Mouse (Mus musculus): ENCODE measurements around the gene Jag2.

DNA sequence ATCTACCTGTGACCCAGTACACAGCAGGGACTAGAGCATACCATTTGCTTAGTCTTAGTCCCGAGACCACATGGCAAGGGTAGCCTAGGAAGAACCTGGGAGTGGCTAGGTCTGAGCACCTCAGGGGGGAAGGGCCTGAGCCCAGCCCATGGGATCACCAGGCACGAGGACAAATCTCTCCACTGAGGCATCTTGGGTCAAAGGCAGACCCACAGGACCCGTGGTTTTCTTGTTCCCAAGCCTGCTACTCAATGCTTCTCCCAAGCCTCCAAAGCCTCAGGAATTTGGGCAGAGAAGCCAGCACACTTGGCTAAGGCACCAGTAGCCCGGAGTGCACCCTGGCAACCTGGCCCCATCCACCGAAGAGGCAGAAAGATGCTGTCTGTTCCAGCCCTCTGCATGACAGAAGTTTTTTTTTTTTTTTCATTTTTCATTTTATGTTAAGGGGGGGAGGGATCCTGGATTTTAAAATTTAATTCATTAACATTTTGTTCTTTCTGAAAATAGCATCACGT lies 48.2 kb downstream of the Jag2 start:
- TF ChIP-seq CTCF (IDR thresholded peaks at IDR 0.05; ENCODE audit: borderline replicate concordance, insufficient read depth, low read depth, low read length) (no peak), POLR2A (IDR thresholded peaks at IDR 0.05; ENCODE audit: borderline replicate concordance, insufficient read depth, low read length) (no peak)

All from cerebellum, adult 2 months (tissue).